Mouse (Mus musculus) adrenal gland, adult 2 months (tissue): ENCODE measurements around the gene Gnat1. TPM values are rescaled to one million over a fixed set of nuclear protein-coding genes. Genes with fewer than 3 reads are reported as not detected.

ENCODE experiments used
- DNase-seq: peaks from one replicate; pipeline ENCODE4 v3.0.0; 2021
- polyA plus RNA-seq: library from polyadenylated mRNA; depleted of rRNA; stranded (reverse); fragments of >200 nt; gene quantifications from 2 replicates; pipeline ENCODE4 v1.2.3, GENCODE M21; 2012
- total RNA-seq, 2 experiments: library from RNA; stranded (reverse); gene quantifications; 2 replicates each; pipeline ENCODE4 v1.2.3; 2021

Gnat1 gene
- total and polyA plus RNA-seq, 3 experiments: 0.10 to 0.37 TPM; not detected in 1

GRCm38 (mm10) chr9:107645153-107645510, 34.4 kb downstream of the Gnat1 start:
- DNase-seq: no peak

- DNase-seq: peak; percentile 90
Observed at GRCm38 (mm10) chr9:107644495-107645152, 34.9 kb downstream of the Gnat1 start.

- no peak for DNase-seq
Observed at GRCm38 (mm10) chr9:107643544-107644214, 35.8 kb downstream of the Gnat1 start.

GRCm38 (mm10) chr9:107641666-107642065, 37.8 kb downstream of the Gnat1 start:
- no peak for DNase-seq

GRCm38 (mm10) chr9:107640257-107640772, 39.2 kb downstream of the Gnat1 start:
- no peak for DNase-seq

GRCm38 (mm10) chr9:107637070-107637469, 42.4 kb downstream of the Gnat1 start:
- DNase-seq: no peak

GRCm38 (mm10) chr9:107635279-107636028, 44.1 kb downstream of the Gnat1 start, which contains the start of gene Gnai2:
Gene Gnai2, minus strand, starts transcription at chr9:107635367.
- peak; percentile 99 for DNase-seq

GRCm38 (mm10) chr9:107634406-107635278, 44.9 kb downstream of the Gnat1 start:
- no peak for DNase-seq

- DNase-seq: peak; percentile 61
Observed at GRCm38 (mm10) chr9:107633661-107634405, 45.7 kb downstream of the Gnat1 start.

- peak; percentile 91 for DNase-seq
Observed at GRCm38 (mm10) chr9:107633091-107633660, 46.3 kb downstream of the Gnat1 start.

- peak; percentile 69 for DNase-seq
Observed at GRCm38 (mm10) chr9:107632478-107632877, 47.0 kb downstream of the Gnat1 start.

GRCm38 (mm10) chr9:107631861-107632260, 47.7 kb downstream of the Gnat1 start:
- DNase-seq: no peak

GRCm38 (mm10) chr9:107631311-107631826, 48.1 kb downstream of the Gnat1 start:
- DNase-seq: no peak

- DNase-seq: no peak
Observed at GRCm38 (mm10) chr9:107630576-107630975, 48.9 kb downstream of the Gnat1 start.

- DNase-seq: peak; percentile 8
Observed at GRCm38 (mm10) chr9:107629901-107630425, 49.5 kb downstream of the Gnat1 start.

GRCm38 (mm10) chr9:107629411-107629730, 50.1 kb downstream of the Gnat1 start:
- DNase-seq: no peak

GRCm38 (mm10) chr9:107628721-107629410, 50.6 kb downstream of the Gnat1 start:
- DNase-seq: peak; percentile 65

GRCm38 (mm10) chr9:107627387-107628255, 51.9 kb downstream of the Gnat1 start:
- DNase-seq: no peak
